Mouse (Mus musculus) heart, embryonic 14.5 days (tissue): ENCODE results near the gene Sipa1l1. TPM values are rescaled to one million over a fixed set of nuclear protein-coding genes. Genes with fewer than 3 reads are reported as not detected.
A peak's percentile ranks its signal among the peaks of the same experiment; 100 is the strongest.

Experiments
- ATAC-seq: fragments of 200-750 bp; cut with Nextera tagmentation; 2 replicates; pipeline ENCODE4 v1.8.0; 2017; ENCODE audit warnings: low read depth, moderate TSS enrichment; ENCODE audit not compliant: insufficient number of reproducible peaks, insufficient read depth, low FRiP score
- H3K27ac ChIP-seq, 2 experiments: fragments of 200-500 bp in 1 of 2; fragments of 300-500 bp in 1 of 2; sonication (generic) in 1 of 2; replicated peaks in 1 of 2; 2 replicates each; pipeline ENCODE4 v1.5.1; 2012 to 2014; ENCODE audit warnings: low read depth in 2 of 2, low read length in 2 of 2, control low read depth in 1 of 2, mild to moderate bottlenecking in 1 of 2, mixed read lengths in 1 of 2; ENCODE audit not compliant: control insufficient read depth in 1 of 2, insufficient read depth in 1 of 2
- H3K27me3 ChIP-seq: fragments of 300-500 bp; sonication (generic); 2 replicates; pipeline ENCODE4 v1.6.1; 2014; ENCODE audit warnings: mild to moderate bottlenecking, low read length, control low read depth; ENCODE audit not compliant: control insufficient read depth, insufficient read depth
- H3K36me3 ChIP-seq: fragments of 300-500 bp; sonication (generic); 2 replicates; pipeline ENCODE4 v1.6.1; 2014; ENCODE audit warnings: mild to moderate bottlenecking, control low read depth, low read length, mixed read lengths; ENCODE audit not compliant: control insufficient read depth, insufficient read depth
- H3K4me1 ChIP-seq, 2 experiments: fragments of 200-500 bp in 1 of 2; fragments of 300-500 bp in 1 of 2; sonication (generic) in 1 of 2; 2 replicates each; pipeline ENCODE4 v1.6.1; 2012 to 2014; ENCODE audit warnings: low read length in 2 of 2, control low read depth in 1 of 2, mixed read lengths in 1 of 2; ENCODE audit not compliant: control insufficient read depth in 2 of 2, insufficient read depth in 2 of 2
- H3K4me2 ChIP-seq: fragments of 300-500 bp; sonication (generic); 2 replicates; pipeline ENCODE4 v1.6.1; 2014; ENCODE audit warnings: mild to moderate bottlenecking, low read length
- H3K4me3 ChIP-seq, 2 experiments: fragments of 200-500 bp in 1 of 2; fragments of 300-500 bp in 1 of 2; sonication (generic) in 1 of 2; 2 replicates each; pipeline ENCODE4 v1.5.1; 2012 to 2014; ENCODE audit warnings: low read length in 2 of 2, mild to moderate bottlenecking in 2 of 2, control low read depth in 1 of 2, low read depth in 1 of 2, moderate library complexity in 1 of 2; ENCODE audit not compliant: control insufficient read depth in 1 of 2, insufficient read depth in 1 of 2
- H3K9ac ChIP-seq: fragments of 300-500 bp; sonication (generic); 2 replicates; pipeline ENCODE4 v1.6.1; 2014; ENCODE audit warnings: mild to moderate bottlenecking, low read length
- H3K9me3 ChIP-seq: fragments of 300-500 bp; sonication (generic); 2 replicates; pipeline ENCODE4 v1.6.1; 2016; ENCODE audit warnings: low read length, control low read depth; ENCODE audit not compliant: control insufficient read depth
- WGBS: fragments of 180-500 bp; shearing (Covaris S2); extraction: QIAGEN DNeasy Blood & Tissue Kit; methylation state at CpG from one replicate; pipeline ENCODE4 v1.1.7; 2014; 5-methylcytosine and 5-hydroxymethylcytosine counted together
- polyA plus RNA-seq: library from polyadenylated mRNA; unstranded; fragments of >200 nt; fragmentation: Nextera tagmentation; extraction: Ambion mirVana; gene quantifications from 2 replicates; pipeline ENCODE4 v1.2.1, GENCODE M21; 2014

The Sipa1l1 gene
- polyA plus RNA-seq, 1 experiment from 2014 or later: 25.6 TPM

DNA sequence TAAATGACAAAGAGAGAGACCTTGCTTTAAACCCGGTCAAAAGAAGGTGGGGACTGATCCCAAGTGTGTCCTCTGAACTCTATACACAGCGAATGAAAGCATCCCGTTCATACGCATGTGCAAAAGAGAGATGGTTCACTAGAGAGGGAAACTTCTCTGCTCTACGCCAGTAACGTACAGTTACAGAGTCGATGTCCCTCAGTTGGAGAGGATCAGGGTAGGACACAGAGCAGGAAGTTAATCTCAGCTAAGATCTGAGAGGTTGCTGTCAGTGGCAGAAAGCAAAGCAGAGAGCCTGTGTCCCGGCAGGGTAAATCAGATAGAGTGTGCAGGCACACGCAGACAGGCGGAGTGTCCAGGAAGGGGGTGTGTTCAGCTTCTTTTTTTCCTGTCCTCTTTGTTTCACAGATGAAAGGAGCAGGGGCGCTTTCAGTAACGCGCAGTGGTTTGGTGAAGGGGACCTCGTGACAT, 3.0 kb upstream of the Sipa1l1 start:
- Histone ChIP-seq H3K36me3 (no peaks in the 10 kb centered on the region), H3K27ac (no peak overlapping the region), H3K4me3 (no peak overlapping the region), H3K9me3 (no peaks in the 10 kb centered on the region), H3K4me1 (peaks cover 0 to 8% of the 10 kb centered on the region in 2 experiments; a peak in 2 of 4 replicates), H3K9ac (no peak overlapping the region), H3K4me2 (peak overlapping the region; percentile 37), H3K27me3 (no peaks in the 10 kb centered on the region)
- no peak for ATAC-seq
- 38% methylated on average over 14 of the region's 14 CpGs for WGBS

DNA sequence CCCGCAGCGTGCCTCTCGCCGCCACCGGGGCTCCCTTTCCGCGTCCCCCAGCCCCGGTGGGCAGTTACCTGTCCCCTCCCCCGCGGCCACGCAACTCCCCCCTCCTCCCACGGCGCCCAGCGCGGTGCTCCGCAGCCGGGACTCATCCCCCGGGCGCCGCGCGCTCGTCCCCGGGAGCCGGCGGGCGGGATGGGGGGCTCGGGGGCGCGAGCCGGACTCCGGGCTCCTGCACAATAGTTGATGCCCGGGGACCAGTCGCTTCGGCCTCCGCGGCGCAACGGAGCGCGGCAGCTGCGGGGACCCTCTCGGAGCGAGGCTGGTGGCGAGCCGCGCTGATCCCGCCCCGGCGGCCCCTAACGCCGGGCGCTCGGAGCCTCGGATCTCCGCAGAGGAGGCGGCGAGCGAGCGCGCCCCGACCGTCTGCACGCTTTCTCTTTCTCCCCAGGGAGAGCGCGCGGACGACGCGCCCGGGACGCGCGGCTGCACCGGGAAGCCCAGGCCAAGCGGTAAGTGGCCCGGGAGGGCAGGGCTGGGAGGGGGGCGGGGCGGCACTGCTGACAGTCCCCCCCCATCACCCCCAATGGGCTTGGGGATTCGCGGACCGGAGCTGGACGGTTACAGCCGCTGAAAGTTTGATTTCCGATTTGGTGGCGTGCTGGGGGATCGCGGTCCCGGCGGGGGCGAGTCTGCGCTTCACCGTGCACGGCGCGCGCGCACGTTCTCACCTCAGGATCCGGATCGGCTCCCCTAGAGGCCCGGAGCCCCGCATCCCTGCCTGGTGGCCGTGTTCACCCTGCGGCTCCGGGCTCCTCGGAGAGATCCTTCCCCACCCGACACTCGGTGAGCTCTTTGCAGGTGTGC, 681 bp downstream of the Sipa1l1 start:
- H3K4me2 ChIP-seq: peak overlapping the region; percentile 68
- H3K4me3 ChIP-seq: peak overlapping the region; percentile 69 to 95
- under 1% methylated on average over 106 of the region's 109 CpGs for WGBS

DNA sequence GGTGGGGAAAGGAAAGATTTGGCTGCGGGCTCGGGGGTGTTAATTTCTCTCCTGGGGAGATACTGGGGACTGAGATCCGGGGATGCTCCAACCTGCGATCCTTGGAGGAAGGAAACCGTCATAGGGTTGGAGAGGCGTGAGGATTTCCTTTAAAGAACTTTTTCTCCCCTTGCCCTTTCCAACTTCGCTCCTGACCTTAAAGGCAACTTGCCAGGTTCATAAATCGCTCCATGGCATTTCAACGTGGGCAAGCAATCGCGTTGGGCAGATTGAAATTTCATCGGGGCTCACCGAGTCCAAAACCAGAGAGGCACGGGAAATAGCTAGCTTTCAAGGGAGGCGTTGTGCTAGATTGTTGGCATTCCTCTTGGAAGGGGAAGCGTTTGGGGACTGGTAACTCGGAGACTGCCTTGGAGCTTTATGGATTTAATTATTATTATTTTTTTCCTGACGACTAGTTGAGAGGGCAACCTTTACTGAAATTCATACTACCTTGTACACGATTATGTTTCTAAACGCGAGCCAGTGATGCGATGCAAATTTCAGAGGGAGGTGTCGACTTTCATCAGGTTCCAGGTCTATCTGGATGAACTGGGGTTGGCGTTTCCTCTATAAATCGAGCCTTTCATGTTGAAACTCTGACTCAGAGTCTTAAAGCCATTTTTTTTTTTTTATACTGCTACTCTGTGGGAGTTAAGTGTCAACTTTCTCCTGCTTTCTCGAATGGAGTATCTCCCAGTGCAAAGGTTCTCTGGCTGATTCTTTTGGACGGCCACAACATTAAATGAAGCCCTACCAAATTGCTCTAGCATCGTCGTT, 1.6 kb downstream of the Sipa1l1 start:
- Histone ChIP-seq H3K9me3 (no peaks in the 10 kb centered on the region), H3K9ac (peak overlapping the region; percentile 96), H3K4me1 (peaks cover 4 to 27% of the 10 kb centered on the region in 2 experiments), H3K4me2 (peak overlapping the region; percentile 68), H3K36me3 (no peaks in the 10 kb centered on the region), H3K27ac (peak overlapping the region; percentile 92 to 93), H3K27me3 (no peaks in the 10 kb centered on the region), H3K4me3 (peak overlapping the region; percentile 69 to 95)
- 1% methylated on average over 29 of the region's 29 CpGs for WGBS
- ATAC-seq: no peak

More for the DNA sequence above, 681 bp downstream of the Sipa1l1 start:
- ATAC-seq: peak; percentile 73
- Histone ChIP-seq H3K27ac (peak overlapping the region; percentile 92 to 93), H3K36me3 (no peaks in the 10 kb centered on the region), H3K9me3 (no peaks in the 10 kb centered on the region), H3K27me3 (no peaks in the 10 kb centered on the region), H3K4me1 (peaks cover 4 to 23% of the 10 kb centered on the region in 2 experiments), H3K9ac (peak overlapping the region; percentile 96)

DNA sequence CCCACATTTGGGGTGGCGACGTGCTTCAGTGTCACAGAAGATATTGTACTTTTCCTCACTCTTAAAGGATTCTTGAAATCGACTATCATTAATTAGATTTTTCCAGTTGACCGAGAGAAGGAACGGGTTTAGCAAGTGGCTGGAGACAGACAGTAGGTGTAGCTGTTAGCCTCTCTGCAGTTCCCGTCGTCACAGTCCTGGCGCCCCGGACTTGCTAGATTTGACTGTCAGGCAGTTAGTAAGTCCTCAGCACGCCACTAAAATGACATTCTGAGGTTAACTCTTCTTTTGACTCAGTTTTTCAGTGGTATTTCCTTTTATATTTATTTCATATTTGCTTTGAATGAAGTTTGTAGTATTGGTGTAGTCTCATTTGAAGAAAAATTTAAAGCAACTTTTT, 2.5 kb downstream of the Sipa1l1 start:
- H3K27ac ChIP-seq: no peak overlapping the region

DNA sequence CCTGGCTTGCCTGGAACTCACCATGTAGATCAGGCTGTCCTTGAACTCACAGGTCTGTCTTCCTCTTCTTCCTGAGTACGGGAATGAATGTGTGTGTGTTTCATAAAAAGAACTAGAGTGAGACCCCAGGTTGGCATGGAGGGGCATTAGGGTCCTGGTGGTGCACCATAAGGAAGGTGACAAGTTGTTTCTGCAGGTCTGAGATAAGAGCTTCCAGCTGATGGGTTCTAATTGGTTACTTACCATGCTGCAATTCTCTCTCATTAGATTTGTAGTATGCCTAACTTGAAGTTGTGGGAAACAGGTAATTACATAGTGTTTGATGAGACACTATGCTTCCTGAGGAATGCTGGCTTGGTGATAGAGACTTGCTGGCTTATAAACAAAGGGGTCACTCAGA, 4.5 kb downstream of the Sipa1l1 start:
- no peak overlapping the region for H3K27ac ChIP-seq
- H3K4me1 ChIP-seq: peaks cover 4 to 26% of the 10 kb centered on the region in 2 experiments
- H3K9me3 ChIP-seq: no peaks in the 10 kb centered on the region
- WGBS: 58% methylated on average over 1 of the region's 1 CpGs
- no peak overlapping the region for H3K4me2 ChIP-seq
- no peaks in the 10 kb centered on the region for H3K27me3 ChIP-seq
- no peaks in the 10 kb centered on the region for H3K36me3 ChIP-seq
- ATAC-seq: no peak
- H3K4me3 ChIP-seq: no peak overlapping the region
- no peak overlapping the region for H3K9ac ChIP-seq

More for the DNA sequence above, 2.5 kb downstream of the Sipa1l1 start:
- no peaks in the 10 kb centered on the region for H3K36me3 ChIP-seq
- H3K4me1 ChIP-seq: peaks cover 4 to 28% of the 10 kb centered on the region in 2 experiments
- peak overlapping the region; percentile 96 for H3K9ac ChIP-seq
- ATAC-seq: no peak
- H3K27me3 ChIP-seq: no peaks in the 10 kb centered on the region
- H3K4me2 ChIP-seq: peak overlapping the region; percentile 68
- H3K9me3 ChIP-seq: no peaks in the 10 kb centered on the region
- peak overlapping the region; percentile 69 to 95; a peak in 3 of 4 replicates for H3K4me3 ChIP-seq
- 19% methylated on average over 10 of the region's 10 CpGs for WGBS

DNA sequence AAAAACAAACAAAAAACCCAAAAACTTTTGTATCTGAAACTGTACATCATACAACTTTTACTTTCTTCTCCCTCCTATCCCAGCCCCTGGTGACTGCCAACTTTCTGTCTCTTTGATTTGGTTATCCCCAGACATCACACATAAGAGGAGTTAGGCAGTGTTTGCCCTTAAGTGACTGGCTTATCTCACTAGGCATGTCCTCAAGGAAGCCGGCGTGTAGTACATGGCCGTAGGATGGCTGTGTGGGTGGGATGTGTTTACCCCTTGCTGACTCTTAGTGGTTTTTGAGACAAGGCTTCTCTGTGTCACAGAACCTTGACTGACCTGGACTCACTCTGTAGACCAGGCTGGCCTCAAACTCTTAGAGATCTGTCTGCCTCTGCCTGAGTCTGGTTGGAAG, 6.6 kb downstream of the Sipa1l1 start:
- WGBS: 41% methylated on average over 3 of the region's 3 CpGs
- H3K4me2 ChIP-seq: no peak overlapping the region

DNA sequence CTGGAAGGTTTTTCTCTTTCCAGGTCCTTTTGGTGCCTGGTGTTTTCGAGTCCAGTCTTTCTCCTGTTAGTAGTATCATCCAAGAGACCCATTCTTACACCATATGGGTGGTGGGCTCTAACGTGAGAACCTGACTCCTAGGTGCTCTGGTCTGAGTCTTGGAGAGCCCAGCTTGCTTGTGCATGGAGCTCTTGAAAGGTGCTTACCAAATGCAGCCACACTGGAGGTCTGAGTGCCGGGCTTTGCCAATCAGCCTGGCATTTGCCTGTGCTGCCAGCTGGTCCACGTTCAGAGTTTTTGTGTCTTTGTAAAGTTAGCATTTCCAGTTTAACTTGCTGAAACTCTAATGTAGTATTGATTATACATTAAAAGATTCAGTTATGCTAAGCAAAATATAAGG, 9.5 kb downstream of the Sipa1l1 start:
- Histone ChIP-seq H3K9me3 (no peaks in the 10 kb centered on the region), H3K36me3 (peaks cover 15% of the 10 kb centered on the region; the same call in 1 of the 2 replicates), H3K4me3 (no peak overlapping the region), H3K27me3 (no peaks in the 10 kb centered on the region), H3K9ac (no peak overlapping the region), H3K27ac (no peak overlapping the region), H3K4me2 (no peak overlapping the region), H3K4me1 (peaks cover 2 to 14% of the 10 kb centered on the region in 2 experiments; a peak in 2 of 4 replicates)
- 85% methylated on average over 4 of the region's 4 CpGs for WGBS
- ATAC-seq: no peak

More for the DNA sequence above, 6.6 kb downstream of the Sipa1l1 start:
- Histone ChIP-seq H3K27ac (no peak overlapping the region), H3K9me3 (no peaks in the 10 kb centered on the region), H3K36me3 (no peaks in the 10 kb centered on the region), H3K4me3 (no peak overlapping the region), H3K4me1 (peaks cover 4 to 24% of the 10 kb centered on the region in 2 experiments; a peak in 3 of 4 replicates), H3K9ac (no peak overlapping the region), H3K27me3 (no peaks in the 10 kb centered on the region)
- ATAC-seq: no peak
